Mouse (Mus musculus) right cerebral cortex, postnatal 25 days (tissue): ENCODE data around the gene Myo10.

Experiments
- DNase-seq: peaks from one replicate; pipeline ENCODE4 v3.0.0; 2022

The Myo10 gene

GRCm38 (mm10) chr15:25806363-25806762 lies 184.0 kb downstream of the Myo10 start:
- no peak for DNase-seq

- no peak for DNase-seq
These were observed 184.6 kb downstream of the Myo10 start for GRCm38 (mm10) chr15:25806878-25807277.

DNA sequence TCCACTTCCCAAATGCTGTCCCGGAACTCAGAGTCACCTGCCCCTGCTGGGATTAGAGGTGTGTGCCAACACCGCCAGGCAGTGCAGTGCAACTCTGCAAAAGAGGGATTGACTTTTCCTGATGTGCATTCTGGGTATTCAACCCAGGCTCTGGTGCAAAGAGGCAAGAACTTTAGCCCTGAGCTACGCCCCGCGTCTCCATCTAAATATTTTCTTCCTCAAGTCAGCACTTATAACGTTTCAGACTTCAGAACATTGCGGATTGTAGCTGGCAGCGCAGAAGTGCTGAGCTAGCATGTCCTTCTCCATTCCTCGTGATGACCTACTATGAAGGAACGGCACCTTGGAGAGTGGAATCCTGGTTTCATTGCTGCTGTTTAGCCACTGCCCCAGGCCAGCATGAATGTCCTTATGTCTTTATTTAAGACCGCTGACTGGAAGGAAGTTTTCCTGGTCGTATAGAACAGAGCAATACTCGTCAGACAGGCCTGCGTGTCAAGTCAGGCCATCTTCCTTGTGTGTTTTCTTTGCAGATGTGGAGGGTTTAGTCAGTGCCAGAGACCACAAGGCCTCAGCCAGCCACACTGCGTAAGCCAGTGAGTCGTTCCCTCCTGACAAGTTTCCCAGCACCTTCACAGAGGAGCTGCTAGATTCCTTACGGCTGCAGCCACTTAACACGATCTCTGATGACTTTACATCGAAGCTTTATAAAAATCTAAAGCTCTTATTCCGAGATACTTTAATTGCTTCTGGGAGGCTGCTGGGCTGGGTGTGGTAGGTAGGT lies 186.5 kb downstream of the Myo10 start:
- no peak for DNase-seq

GRCm38 (mm10) chr15:25809669-25810068 lies 187.3 kb downstream of the Myo10 start:
- DNase-seq = no peak

- no peak for DNase-seq
These were observed 189.5 kb downstream of the Myo10 start for GRCm38 (mm10) chr15:25811834-25812250.

DNA sequence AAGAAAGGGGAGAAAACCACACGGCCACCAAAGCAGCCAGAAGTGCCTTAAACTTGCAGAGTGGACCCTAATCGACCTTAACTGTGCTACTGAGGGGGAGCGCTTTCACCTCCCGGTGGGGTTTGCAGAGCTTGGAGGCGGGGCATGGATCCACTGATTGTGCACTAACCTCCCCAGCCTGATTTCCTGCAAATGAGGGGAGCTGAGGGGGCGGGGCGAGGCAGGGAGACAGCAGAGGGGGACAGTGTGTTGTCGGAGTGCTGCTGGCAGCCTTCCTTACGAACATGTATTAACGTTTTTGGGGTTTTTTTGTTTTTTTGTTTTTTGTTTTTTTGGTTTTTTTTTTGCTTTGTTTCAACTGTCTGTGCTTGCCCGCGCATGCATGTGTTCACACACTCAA lies 190.2 kb downstream of the Myo10 start:
- DNase-seq = no peak

DNA sequence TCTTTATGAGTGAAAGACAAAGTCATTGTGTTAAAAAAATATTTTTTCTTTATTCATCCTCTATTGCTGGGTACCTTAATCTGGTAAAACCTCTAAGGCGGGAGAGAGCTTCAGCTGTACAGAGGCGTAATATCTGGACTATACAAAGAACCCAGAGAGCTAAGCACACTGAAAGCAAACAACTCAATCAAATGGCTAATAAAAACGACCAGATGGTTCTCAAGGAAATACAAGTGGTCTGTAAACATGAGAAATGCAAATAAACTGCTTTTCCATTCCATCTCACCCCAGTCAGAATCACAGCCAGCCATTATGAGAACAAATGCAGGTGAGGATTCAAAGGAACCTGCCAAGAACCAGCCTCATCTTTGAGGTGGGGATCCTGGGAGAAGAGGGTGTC lies 192.2 kb downstream of the Myo10 start:
- no peak for DNase-seq

DNA sequence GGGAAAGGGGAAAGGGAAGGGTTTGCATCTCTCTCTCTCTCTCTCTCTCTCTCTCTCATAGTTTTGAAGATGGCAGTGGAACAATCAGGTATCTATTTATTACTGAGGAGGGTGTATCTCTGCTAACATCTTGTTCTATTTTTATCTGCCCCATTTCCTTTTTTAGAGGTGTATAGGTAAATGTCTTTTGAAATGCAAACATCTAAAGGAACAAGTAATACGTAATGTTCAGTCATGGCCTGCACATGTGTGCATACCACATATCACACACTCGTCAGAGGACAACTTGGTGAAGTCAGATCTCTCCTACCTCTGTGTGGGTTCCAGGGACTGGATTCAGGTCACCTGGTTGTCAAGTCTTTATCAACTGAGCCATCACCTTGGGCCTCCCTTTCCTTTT lies 194.9 kb downstream of the Myo10 start:
- no peak for DNase-seq

DNA sequence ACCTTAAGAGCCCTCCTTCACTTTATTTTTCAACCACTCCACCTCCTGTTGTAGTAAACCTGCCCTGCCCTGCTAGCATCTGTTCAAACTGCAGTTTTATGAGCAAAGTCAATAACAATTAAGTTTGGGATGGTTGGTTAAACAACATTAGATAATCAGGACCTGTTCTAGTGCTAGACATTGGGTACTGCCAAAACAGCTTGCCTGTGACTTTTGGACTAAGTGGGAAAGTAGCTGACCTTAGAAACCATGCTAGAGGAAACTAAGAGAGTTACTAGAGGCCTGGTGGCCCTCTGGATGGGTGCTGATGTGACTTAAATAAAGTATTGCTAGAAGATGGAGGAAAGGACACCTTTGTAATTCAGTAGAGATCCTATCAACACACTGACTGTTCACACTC lies 199.7 kb downstream of the Myo10 start:
- DNase-seq = no peak

- no peak for DNase-seq
These were observed 200.3 kb downstream of the Myo10 start for GRCm38 (mm10) chr15:25822656-25823055.

DNA sequence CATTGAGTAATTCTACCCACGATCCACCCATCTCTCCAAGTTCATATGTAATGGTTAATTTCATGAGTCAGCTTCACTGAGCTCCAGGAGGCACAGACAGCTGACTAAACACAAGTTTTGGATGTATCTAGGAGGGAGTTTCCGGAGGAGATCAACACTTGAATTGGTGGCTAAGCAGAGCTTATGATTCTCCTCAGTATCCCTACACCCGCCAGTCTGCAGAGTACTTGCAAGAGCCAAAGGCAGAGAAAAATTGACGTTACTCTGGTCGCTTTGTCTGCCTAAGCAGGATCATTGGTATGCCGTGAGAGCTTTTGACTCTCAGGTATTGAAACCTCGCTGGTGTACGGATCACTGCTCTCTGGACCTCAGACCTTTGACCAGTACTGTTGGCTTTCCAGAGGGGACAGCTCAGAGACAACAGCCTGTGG lies 204.2 kb downstream of the Myo10 start:
- no peak for DNase-seq

GRCm38 (mm10) chr15:25828464-25828863 lies 206.1 kb downstream of the Myo10 start:
- DNase-seq = no peak

DNA sequence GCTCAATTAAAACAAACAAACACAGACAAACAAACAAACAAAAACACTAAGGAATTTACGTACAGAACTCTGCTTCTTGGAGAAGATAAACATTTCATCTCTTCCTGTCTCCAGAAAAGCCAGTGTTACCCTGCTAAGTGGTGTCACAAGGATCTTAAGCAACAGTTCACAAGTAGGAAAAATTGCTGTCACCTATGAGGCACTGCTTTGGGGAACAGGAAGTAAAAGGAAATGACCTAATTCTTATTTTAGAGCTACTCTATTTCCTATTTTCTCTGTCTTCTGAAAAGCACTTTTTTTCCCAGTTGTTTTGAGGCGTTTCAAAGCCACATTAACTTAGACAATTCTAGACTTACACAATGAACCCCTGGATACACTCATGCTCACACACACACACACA lies 208.1 kb downstream of the Myo10 start:
- DNase-seq = no peak

- no peak for DNase-seq
These were observed 212.0 kb downstream of the Myo10 start for GRCm38 (mm10) chr15:25834282-25834681.

- no peak for DNase-seq
These were observed 212.8 kb downstream of the Myo10 start for GRCm38 (mm10) chr15:25834920-25835674.

DNA sequence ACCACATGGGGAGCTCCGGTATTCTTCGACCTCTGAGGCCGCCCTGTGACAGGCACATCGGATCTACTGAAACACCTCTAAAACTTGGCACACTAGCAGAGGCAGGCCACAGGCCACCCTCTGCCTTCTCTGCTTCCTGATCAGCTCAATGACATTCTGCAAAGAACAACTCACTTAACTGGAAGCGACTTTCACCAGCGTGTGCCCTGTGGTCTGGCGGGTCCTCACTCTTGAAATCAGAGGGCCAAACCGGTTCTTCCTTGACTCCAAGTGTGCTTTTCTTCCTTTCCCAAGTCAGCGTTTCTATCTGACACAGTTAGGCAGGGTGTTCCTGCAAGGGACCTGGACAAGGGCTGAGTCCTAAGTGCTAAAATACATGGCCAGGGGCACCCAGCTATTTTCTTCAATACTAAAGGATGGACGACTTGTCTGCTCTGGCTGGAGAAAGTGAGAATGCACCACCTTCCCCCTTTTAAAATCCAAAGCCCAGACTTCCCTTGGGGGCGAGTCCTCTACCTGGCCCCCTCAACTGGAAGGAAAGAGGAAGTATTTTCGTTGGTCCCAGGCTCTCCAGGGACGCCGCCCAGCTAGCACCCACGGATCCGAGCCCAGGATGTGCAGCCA lies 220.2 kb downstream of the Myo10 start:
- DNase-seq = no peak

DNA sequence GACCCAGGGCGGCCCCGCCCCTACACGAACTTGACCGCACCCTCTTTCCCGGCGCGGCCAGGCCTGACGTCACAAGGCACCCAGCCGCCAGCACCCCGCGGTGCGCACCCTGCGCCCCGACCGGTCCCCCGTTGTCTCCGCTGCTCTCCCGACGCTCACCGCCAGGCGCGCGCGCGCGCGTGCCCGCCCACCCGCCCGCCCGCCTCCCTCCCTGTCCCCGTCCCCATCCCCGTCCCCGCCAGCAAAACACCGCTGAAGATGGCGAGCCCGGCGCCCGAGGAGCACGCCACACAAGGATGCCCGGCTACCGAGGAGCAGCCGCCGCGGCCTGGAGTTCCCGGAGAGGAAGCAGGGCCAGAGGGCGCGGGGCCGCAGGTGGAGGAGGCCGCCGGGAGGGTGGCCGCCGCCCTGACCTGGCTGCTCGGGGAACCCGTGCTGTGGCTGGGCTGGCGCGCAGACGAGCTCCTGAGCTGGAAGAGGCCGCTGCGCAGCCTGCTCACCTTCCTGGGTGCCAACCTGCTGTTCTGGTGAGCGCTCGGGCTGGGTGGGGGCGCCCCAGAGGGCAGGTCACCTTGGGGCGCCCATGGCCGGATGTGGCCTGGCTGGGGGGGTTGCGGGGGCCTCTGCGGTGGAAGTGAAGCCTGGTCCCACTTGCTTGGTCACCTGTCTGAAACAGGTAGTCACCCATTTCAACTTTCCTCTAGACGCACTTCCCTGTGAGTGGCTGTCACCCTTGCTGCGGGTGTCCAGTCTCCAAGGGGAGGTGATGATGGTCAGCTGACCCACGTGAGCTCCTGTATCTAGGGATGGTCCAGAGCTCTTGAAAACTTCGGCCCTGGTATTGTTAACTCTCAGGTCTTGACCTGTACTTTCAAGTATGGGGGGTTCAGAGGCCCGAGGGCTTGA lies 221.0 kb downstream of the Myo10 start, which contains the start of gene Retreg1:
Gene Retreg1, plus strand, starts transcription at position 95 of the 906 bp plus-strand sequence.
- DNase-seq = peak; percentile 80

GRCm38 (mm10) chr15:25844013-25844570 lies 221.8 kb downstream of the Myo10 start:
- no peak for DNase-seq

GRCm38 (mm10) chr15:25844771-25845170 lies 222.4 kb downstream of the Myo10 start:
- DNase-seq = no peak

- no peak for DNase-seq
These were observed 225.3 kb downstream of the Myo10 start for GRCm38 (mm10) chr15:25847576-25848168.

- no peak for DNase-seq
These were observed 228.2 kb downstream of the Myo10 start for GRCm38 (mm10) chr15:25850552-25850951.
